Mouse (Mus musculus): Measurements from ENCODE around the gene Igf1.

The Igf1 gene

DNA sequence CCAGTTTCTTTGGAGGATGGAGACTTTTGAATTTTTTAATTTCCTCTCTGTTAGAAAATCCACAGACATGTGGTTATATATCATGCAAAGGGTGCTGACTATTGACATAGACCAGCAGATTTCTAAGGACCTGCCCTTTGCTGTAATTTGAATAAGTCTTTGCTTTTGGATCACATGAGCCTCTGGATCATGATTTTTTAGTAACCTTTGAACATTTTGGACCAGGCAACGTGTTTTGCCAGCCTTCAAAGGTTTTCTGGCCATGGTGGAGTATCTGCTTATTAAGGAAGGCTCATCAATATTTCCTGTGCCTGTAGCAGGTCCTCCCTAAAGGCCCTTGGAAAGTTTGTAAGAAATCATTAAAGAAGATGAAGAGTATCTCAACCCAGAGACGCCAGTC lies 37.3 kb downstream of the Igf1 start:
- DNase-seq (ENCODE audit: low read depth, low spot score): no peak

DNA sequence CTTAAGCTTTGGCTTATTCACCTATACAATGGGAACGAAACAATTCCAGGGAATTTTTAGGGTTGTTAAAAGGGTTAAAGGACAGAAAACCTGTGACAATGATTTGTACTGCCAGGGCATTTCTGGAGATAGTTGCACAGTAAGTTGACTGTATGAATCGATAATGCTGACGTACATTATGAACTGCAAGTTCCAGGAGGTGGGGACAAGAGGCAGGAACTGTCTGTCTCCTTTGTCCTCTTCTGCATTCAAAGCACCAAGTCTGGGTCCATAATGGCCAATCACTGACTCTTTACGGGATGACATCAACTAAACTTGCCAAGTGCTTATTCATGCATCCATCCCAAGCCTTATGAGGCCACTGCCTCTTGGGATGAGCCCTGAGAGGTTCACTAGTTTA lies 39.3 kb downstream of the Igf1 start:
- no peak for DNase-seq (ENCODE audit: low read depth, low spot score)

DNA sequence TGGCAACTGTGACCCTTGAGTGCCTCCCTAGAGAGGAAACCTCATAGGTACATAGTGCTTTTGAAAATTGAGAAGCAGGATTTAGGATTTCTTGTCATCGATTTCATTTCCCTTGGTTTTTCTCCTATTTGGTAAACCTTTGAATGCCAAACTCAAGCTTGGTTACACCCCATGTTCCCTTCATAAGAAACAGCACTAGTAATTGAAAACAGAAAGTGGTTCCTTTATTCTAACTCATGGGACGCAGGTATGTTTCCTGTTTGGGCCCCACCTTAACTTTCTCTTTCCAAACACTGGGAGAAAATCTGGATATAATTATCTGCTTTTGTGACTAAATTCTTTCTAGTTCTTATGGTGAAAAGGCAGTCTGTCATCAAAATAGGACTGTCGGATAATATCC lies 40.8 kb downstream of the Igf1 start:
- no peak for DNase-seq (ENCODE audit: low read depth, low spot score)

DNA sequence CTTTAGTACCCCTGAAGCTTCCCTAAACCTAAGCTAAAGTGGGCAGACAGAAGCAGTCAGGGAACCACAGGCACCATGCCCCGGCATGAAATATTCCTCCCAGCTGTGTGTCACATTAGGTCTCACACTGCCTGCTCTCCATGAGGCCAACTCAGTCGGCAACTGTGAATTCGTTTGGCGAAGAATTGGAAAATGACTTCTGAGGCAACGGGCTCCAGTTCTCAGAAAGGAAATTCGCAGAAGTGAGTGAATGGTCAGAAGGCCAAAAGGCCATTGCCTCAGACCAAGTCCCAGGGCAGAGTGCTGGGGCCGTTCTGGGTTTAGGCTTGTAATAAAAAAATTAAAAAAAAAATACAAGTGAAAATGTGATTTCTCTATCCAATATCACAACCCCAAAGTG lies 43.9 kb downstream of the Igf1 start:
- no peak for DNase-seq (ENCODE audit: low read depth, low spot score)

DNA sequence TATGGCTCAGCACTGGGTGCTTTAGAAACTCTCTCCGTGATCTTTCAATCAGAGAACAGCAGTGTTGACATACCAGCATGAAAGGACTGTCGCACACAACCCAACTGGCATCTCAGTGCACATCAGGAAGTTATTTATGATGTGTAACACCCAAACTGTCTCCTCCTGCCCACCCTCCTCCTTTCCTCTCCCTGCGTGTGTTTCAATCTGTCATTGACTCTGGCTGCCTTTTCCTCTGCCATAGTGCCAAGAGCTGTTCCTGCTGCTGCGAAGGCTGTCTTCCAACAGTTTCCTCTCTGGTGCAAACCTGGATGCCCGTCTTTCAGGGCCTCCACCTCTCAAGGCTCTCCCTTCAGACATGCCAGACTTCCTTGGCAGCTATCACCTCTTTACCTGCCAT lies 46.3 kb downstream of the Igf1 start:
- DNase-seq (ENCODE audit: low read depth, low spot score): no peak

DNA sequence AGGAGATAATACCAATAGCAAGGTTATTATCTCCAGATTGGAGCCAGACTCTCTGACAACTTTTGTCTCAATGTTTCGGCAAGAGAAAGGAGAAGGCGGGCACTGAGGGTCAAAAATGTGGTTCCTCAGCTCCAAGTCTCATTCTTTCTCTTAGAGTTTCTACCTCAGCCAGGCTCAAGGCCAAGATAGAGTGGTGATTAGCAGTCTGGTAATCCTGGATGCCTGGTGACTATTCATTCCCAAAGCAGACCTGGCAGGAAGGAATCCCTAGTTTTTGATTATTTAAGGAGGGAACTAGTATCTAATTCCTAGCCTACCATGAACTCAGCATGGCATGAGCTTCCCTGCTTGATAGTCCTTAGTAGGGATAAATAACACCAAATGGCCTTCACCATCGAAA lies 47.0 kb downstream of the Igf1 start:
- DNase-seq (ENCODE audit: low read depth, low spot score): no peak

DNA sequence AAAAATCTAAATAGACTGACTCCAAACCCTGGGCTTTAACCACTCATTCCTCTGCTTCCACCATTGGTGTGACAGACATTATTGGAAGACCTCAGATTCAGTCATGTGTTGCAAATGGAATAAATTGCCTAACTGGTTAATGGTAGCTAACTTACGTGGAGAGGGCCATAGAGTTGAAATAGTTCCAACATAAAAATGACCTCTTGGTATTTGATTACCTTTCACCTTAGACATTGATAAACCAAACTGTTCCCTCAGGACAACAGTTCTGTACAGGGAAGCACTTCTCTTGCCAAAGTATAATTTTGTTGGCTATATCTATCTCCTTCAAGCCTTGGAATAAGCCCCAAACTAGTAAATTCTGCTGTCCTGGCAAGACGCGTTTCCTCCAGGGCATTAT lies 48.1 kb downstream of the Igf1 start:
- no peak for DNase-seq (ENCODE audit: low read depth, low spot score)

DNA sequence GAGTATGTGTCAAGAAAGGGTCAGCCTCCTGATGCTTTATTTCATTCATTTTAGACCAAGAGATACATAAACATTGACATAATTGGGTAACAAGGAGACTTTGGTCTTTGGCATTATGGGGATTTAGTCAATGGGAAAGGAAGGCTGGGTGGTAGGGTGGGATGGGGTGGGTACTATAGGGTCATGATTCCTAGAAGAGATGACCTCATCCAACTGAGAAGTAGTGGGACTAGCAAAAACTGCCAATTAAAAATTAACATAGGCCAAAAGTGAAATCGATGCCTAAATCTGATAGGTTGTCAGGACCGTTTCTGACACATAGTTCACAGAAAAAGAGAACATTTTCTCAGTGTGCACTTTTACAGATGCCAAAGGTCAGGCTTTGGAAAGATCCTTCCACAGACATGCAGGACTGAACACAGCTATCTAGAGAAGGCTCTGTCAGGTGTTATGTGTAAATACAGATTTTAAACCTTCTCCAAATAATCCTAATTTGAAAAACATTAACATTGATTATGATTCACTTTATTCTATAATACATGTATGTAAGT lies 48.8 kb downstream of the Igf1 start:
- DNase-seq (ENCODE audit: low read depth, low spot score): no peak

DNA sequence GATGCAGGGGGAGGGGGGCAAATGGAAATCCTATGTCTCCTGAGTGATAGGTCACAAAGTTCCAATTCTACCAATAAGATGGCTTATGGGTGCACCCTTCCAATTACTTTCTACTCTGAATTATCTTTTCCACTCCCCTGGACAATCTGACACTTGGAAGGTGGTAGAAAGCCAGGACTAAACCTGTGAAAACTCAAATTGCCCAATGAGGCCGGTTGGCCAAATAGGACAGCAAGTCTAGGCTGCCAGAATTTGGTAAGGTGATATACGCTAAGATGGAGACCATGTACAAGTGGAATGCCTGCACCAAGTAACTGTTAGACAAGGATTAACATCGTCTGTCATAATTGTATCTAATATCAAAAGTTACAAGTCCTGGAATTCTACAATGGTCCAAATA lies 55.8 kb downstream of the Igf1 start:
- no peak for DNase-seq (ENCODE audit: low read depth, low spot score)

DNA sequence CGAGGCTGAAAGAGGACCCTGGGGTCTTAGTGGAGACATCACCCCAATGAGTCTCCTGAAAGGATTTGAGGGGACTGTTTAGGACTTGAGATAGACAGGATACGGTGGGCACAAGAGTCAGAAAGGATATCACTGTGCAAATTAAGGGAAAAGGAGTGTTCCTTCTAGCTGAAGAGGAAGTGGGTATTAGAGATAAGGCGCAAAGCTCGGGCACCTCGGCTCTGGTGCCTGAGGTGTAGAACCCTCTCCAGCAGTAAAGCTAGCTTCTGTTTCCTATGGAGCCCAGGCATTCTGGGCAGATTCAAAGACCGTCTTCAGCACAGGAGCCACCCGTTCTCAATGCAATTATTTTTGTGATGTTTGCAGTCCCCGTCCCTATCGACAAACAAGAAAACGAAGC lies 56.9 kb downstream of the Igf1 start:
- DNase-seq (ENCODE audit: low read depth, low spot score): no peak

DNA sequence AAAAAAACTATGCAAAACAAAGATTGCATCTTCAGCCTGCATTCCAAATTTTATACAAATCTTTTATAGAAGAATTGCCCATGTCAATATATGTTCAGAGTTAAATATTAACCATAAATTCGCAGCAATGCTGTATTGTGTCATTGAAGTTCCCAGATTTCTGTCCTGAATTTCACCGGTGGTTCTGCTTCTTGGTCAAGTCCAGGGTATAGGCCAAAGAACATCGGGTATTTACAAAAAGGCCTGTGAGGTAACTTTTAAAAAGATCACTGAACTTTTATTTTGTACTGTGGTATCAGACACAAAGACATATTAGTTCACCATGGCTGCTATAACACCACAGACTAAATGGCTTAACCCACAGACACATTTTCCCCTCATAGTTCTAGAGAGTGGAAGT lies 57.7 kb downstream of the Igf1 start:
- no peak for DNase-seq (ENCODE audit: low read depth, low spot score)

DNA sequence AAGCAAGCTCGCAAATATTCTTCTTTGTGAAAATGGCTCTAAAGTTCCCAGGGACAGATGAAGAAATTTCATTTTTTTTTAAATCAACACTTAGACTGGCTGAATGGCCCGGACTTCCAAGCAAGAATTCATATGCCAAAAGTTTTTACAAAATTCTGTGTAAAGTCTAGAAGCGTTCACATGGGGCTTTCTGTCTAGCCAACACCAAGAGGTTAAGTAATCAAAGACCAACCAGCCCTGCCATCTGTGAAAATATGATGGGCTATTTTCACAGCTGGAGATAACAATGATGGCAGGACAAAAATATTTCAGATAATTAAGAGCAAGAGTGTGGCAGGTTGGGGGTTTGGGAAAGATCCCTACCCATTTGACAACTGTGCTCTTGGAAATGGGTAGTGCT lies 64.2 kb downstream of the Igf1 start:
- no peak for DNase-seq (ENCODE audit: low read depth, low spot score)

DNA sequence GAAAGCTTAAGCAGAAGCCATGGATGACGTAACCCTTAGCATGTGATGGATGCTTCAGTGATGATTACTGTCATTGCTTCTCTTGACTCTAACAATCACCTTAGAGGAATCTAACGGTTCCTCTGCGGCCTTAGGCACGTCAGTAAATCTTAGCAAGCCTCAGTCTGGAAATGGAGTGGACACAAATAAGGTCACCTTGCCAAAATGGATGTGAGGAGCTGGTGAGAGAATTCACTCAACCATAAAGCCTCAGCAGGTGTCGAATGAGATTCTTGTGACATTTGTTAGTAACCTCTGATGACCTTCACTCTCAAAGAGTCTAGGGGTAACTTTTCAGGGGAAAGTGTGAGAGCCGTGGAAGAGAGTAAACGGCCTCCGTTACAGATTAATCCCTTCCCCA lies 68.5 kb downstream of the Igf1 start:
- no peak for DNase-seq (ENCODE audit: low read depth, low spot score)

DNA sequence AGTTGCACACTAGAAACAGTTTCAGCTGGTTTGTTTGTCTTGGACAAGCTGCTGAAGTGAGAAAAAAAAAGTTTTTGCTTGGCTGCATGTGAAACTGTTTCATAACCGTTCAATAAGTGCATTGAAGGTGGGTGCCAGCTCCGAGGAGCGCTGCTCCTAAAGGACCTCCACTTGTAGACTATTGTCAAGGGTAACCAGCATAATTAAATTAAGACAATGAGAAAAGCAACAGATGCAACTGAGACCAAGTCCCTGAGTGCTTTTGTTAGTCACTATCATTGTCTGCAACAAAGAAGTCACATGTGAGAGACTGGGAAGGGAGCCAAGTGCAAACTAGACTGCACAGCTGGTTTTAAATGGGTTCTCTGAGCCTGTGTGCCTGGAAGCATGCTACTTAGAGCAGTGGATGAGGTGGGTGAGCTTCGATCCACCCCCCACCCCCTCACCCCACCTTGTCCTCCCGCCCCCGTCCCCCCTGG lies 69.1 kb downstream of the Igf1 start:
- no peak for DNase-seq (ENCODE audit: low read depth, low spot score)

DNA sequence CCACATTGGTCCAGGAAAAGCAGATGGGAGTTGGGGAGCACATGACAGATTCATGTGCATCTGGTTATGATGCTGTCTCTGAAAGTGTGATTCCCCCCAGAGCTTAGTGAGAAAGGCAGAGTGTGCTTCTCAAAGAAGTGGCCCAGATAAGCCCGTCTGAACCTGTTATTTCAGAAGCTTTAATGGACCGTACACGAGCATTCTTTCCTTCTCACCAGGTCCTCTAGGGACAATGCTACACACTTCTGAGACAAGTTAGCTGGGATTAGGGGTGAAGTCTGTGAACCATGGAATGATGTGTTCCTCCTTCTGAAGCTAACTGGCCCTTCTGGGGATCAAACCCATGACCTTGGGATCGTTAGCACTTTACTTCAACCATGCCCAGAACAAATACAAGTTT lies 90.1 kb downstream of the Igf1 start:
- no peak for DNase-seq (ENCODE audit: low read depth, low spot score)

DNA sequence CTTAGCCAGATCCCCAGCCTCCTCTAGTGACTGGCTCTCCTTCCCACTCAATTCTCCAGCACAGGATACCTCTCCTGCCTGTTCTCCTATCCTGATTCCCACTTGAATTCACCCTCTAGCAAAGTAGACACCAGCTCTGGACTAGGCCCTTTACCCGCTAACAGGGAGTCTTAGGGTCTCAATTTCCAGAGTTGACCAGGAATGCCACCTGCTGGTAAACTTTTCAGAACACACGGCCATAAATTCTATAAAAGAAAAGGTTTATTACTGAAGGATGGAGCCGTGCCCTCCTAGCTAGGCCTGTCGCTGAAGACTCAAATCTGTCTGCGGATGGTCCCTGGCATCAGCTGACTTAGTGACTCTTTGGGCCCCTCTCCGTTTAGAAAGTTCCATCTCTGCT lies 113.5 kb downstream of the Igf1 start:
- no peak for DNase-seq (ENCODE audit: low read depth, low spot score)

DNA sequence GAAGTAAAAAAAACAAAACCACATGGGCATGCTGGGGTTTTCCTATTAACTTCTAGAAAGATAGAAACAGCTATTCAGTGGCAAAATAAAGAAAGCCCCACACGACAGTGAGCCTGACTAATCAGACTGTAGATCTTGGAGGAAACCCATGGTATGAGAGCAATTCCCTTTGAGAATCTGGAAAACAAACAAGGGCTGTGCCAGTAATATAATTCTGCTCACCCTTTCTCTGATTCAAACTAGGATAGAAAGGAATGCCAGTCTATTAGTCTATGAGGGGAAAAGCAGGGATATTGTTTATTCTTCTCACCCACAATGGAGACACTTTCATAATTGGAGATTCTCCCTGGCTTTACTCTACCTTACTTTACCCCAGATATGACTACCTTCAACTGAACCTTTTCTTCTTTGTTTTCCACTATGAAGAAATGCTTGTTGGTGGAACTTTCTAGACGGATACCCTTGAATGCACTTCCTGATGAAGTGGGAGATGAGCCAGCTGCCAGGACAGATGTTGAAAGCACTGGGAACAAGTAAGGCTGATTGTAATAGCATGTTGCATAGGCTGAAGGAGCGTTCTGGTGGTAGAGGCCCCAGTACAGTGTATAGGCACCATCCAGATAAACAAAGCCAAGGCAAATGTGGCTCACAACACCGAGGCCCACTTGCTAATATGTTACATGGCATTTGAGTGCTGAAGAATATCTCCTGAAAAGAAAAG lies 116.0 kb downstream of the Igf1 start:
- DNase-seq (ENCODE audit: low read depth, low spot score): no peak

DNA sequence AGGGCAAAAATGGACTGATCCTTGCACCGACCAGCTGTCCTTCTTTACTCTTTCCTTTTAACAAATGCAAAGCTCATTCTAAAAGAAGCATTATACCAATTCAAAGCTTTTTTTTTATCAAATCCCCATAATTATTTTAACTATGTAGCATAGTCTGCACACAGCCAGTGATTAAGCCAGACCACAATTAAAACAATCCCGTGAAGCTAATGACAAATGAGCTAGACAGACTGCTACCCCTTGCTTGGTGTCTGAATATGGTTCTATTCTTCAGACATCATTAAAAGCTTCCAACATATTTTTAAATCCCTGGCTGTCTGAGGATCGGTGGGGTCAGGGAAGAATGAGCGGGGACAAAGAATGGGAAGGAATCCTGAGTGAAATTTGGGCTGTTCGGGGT lies 127.3 kb downstream of the Igf1 start:
- DNase-seq (ENCODE audit: low read depth, low spot score): no peak

DNA sequence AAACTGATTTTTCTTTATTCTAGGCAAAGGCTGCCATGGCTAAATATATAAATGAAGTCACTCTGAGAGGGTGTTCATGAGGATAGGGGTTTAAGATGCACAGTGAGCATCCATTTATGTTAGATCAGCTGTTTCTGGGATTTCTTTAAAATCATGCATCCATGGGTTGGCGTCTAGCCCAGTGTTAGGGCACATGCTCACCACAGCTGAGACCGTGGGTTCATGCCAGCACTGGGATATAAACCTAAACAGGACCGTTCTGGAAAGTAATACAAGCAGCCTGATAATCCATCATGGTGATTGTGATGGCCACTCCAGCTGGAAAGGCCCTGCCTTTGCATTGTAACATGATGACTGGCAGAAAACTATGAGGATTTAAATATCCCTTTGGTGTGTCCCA lies 128.1 kb downstream of the Igf1 start:
- no peak for DNase-seq (ENCODE audit: low read depth, low spot score)

All from retina, adult 2 months (tissue).